Mouse (Mus musculus): ENCODE measurements around the gene Trim26. TPM values are rescaled to one million over a fixed set of nuclear protein-coding genes. Genes with fewer than 3 reads are reported as not detected.

Trim26 gene
- polyA plus RNA-seq, 1 experiment = 49.5 TPM

DNA sequence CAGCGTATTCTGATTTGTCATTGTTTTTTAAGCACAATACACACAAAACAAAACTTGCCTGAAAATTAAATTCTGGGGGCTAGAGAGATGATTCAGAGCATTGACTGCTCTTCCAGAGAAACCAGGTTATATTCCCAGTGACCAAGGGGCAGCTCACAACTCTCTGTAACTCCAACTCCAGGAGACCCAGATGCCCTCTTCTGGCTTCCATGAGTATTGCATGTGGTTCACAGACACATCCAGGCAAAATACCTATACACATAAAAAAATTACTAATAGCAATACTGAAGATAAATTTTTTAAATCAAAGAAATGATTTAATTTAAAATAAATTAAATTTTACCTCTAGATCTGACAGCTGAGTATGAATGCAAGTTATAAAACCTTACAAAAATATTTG is 59.6 kb downstream of the Trim26 start:
- TF ChIP-seq CTCF (IDR thresholded peaks at IDR 0.05; ENCODE audit: borderline replicate concordance, insufficient read depth, low read length) (no peak), POLR2A (IDR thresholded peaks at IDR 0.05; ENCODE audit: low read depth, low read length) (no peak)
- H3K27ac ChIP-seq (ENCODE audit: insufficient read depth, low read length) = no peak overlapping the region
- H3K4me1 ChIP-seq (ENCODE audit: control insufficient read depth, insufficient read depth, low read length) = no peaks in the 10 kb centered on the region
- H3K4me3 ChIP-seq (ENCODE audit: insufficient read depth, low read length) = no peak overlapping the region

DNA sequence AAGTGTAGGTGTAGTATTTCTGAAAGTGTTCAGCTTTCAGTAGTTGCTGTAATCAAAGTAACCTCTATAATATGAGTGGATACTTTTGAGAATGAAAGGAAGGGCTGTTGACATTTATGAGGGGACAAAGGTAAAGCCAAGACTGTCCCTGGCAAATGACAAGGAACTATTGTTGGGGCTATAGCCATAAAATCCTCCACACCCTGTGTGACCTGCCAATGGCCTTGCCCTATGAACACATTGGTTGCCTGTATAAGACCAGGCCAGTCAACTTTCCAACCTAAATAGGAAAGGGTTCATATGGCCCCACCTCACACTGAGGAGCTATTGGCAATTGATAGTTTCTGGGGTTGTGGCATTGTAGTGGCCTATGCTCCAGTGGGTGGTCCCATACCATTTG is 60.1 kb downstream of the Trim26 start:
- Histone ChIP-seq H3K4me1 (ENCODE audit: control insufficient read depth, insufficient read depth, low read length) (no peaks in the 10 kb centered on the region), H3K27ac (ENCODE audit: insufficient read depth, low read length) (no peak overlapping the region), H3K4me3 (ENCODE audit: insufficient read depth, low read length) (no peak overlapping the region)
- TF ChIP-seq CTCF (IDR thresholded peaks at IDR 0.05; ENCODE audit: borderline replicate concordance, insufficient read depth, low read length) (no peak), POLR2A (IDR thresholded peaks at IDR 0.05; ENCODE audit: low read depth, low read length) (no peak)

GRCm38 (mm10) chr17:36897552-36898205 is 60.7 kb downstream of the Trim26 start, which contains the start of gene Trim31:
Gene Trim31 (plus strand): TSS chr17:36898118.
- no peak within 1 kb of the TSS for H3K4me3 ChIP-seq (ENCODE audit: insufficient read depth, low read length)
- H3K27ac ChIP-seq (ENCODE audit: insufficient read depth, low read length) = no peak within 1 kb of the TSS
- TF ChIP-seq POLR2A (IDR thresholded peaks at IDR 0.05; ENCODE audit: low read depth, low read length) (no peak), CTCF (IDR thresholded peaks at IDR 0.05; ENCODE audit: borderline replicate concordance, insufficient read depth, low read length) (no peak)
- no peaks in the 10 kb centered on the region for H3K4me1 ChIP-seq (ENCODE audit: control insufficient read depth, insufficient read depth, low read length)

GRCm38 (mm10) chr17:36899376-36899775 is 62.4 kb downstream of the Trim26 start:
- no peak overlapping the region for H3K4me3 ChIP-seq (ENCODE audit: insufficient read depth, low read length)
- H3K27ac ChIP-seq (ENCODE audit: insufficient read depth, low read length) = no peak overlapping the region
- no peaks in the 10 kb centered on the region for H3K4me1 ChIP-seq (ENCODE audit: control insufficient read depth, insufficient read depth, low read length)
- no peak for TF ChIP-seq CTCF (IDR thresholded peaks at IDR 0.05; ENCODE audit: borderline replicate concordance, insufficient read depth, low read length)
- no peak for TF ChIP-seq POLR2A (IDR thresholded peaks at IDR 0.05; ENCODE audit: low read depth, low read length)

DNA sequence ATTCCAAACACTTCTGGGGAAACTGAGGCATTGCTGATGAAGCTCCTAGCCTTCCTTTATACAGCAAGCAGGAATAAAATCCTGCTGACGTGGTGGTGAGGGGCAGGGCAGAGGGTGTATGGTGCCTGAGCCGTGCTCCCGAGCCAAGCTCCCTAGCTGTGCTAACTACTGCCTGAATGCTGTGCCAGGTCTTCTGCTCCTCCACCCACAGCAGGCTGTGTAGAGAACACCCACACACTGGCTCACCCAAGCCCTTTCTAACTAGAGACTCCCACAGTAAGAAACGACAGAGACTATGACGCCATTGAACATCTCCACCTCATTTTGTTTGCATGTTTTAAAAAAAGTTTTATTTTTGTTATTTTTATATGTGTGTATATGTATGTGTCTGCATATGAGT is 63.1 kb downstream of the Trim26 start:
- H3K4me3 ChIP-seq (ENCODE audit: insufficient read depth, low read length) = no peak overlapping the region
- H3K4me1 ChIP-seq (ENCODE audit: control insufficient read depth, insufficient read depth, low read length) = no peaks in the 10 kb centered on the region
- TF ChIP-seq POLR2A (IDR thresholded peaks at IDR 0.05; ENCODE audit: low read depth, low read length) (no peak), CTCF (IDR thresholded peaks at IDR 0.05; ENCODE audit: borderline replicate concordance, insufficient read depth, low read length) (no peak)
- H3K27ac ChIP-seq (ENCODE audit: insufficient read depth, low read length) = no peak overlapping the region

GRCm38 (mm10) chr17:36900691-36901090 is 63.8 kb downstream of the Trim26 start:
- Histone ChIP-seq H3K4me1 (ENCODE audit: control insufficient read depth, insufficient read depth, low read length) (no peaks in the 10 kb centered on the region), H3K4me3 (ENCODE audit: insufficient read depth, low read length) (no peak overlapping the region), H3K27ac (ENCODE audit: insufficient read depth, low read length) (no peak overlapping the region)
- TF ChIP-seq CTCF (IDR thresholded peaks at IDR 0.05; ENCODE audit: borderline replicate concordance, insufficient read depth, low read length) (no peak), POLR2A (IDR thresholded peaks at IDR 0.05; ENCODE audit: low read depth, low read length) (no peak)

- no peak overlapping the region for H3K4me3 ChIP-seq (ENCODE audit: insufficient read depth, low read length)
- no peak overlapping the region for H3K27ac ChIP-seq (ENCODE audit: insufficient read depth, low read length)
- no peak for TF ChIP-seq POLR2A (IDR thresholded peaks at IDR 0.05; ENCODE audit: low read depth, low read length)
- no peak for TF ChIP-seq CTCF (IDR thresholded peaks at IDR 0.05; ENCODE audit: borderline replicate concordance, insufficient read depth, low read length)
- H3K4me1 ChIP-seq (ENCODE audit: control insufficient read depth, insufficient read depth, low read length) = no peaks in the 10 kb centered on the region
Observed at GRCm38 (mm10) chr17:36903651-36904050, 66.7 kb downstream of the Trim26 start.

DNA sequence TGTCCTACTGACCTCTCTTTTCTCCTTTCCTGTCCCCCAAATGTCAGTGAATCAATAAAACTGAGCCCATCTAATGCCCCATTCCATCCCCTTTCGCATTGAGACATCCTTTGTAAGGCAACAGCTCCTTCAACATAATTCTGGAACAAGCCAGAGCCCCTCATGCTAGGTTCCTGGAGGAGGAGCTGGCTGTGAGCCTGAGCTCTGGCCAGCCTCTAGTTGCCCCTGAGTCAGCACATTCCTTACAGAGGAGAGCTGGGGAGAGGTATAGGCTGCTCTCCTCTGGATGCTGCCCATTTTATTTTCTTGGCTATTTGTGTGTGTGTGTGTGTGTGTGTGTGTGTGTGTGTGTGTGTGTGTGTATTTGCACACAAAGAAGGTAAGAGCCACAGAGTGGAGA is 71.3 kb downstream of the Trim26 start:
- Histone ChIP-seq H3K27ac (ENCODE audit: insufficient read depth, low read length) (no peak overlapping the region), H3K4me1 (ENCODE audit: control insufficient read depth, insufficient read depth, low read length) (no peaks in the 10 kb centered on the region), H3K4me3 (ENCODE audit: insufficient read depth, low read length) (no peak overlapping the region)
- TF ChIP-seq CTCF (IDR thresholded peaks at IDR 0.05; ENCODE audit: borderline replicate concordance, insufficient read depth, low read length) (no peak), POLR2A (IDR thresholded peaks at IDR 0.05; ENCODE audit: low read depth, low read length) (no peak)

Other genes starting within 250 kb of the Trim26 start
- 0.97 and 2.9 TPM in 2 replicates for gene H2-M9, start 194.5 kb upstream of the Trim26 start, polyA plus RNA-seq (2011; ENCODE audit: insufficient read length, low read depth, missing spikeins)
- gene H2-M1, start 164.9 kb upstream of the Trim26 start, polyA plus RNA-seq (2011; ENCODE audit: insufficient read length, low read depth, missing spikeins) = not detected in 2 replicates
- gene H2-M10.5, start 64.2 kb upstream of the Trim26 start, polyA plus RNA-seq (2011; ENCODE audit: insufficient read length, low read depth, missing spikeins) = not detected in 2 replicates
- not detected in 2 replicates for gene H2-M10.6, start 25.0 kb upstream of the Trim26 start, polyA plus RNA-seq (2011; ENCODE audit: insufficient read length, low read depth, missing spikeins)
- gene Trim15, start 30.1 kb downstream of the Trim26 start, polyA plus RNA-seq (2011; ENCODE audit: insufficient read length, low read depth, missing spikeins) = not detected in 2 replicates
- gene Trim10, start 32.4 kb downstream of the Trim26 start, polyA plus RNA-seq (2011; ENCODE audit: insufficient read length, low read depth, missing spikeins) = not detected in 2 replicates
- not detected in 2 replicates for gene Trim40, start 53.0 kb downstream of the Trim26 start, polyA plus RNA-seq (2011; ENCODE audit: insufficient read length, low read depth, missing spikeins)
- gene Trim31, start 61.0 kb downstream of the Trim26 start, polyA plus RNA-seq (2011; ENCODE audit: insufficient read length, low read depth, missing spikeins) = not detected in 2 replicates
- gene Rnf39, start 105.8 kb downstream of the Trim26 start, polyA plus RNA-seq (2011; ENCODE audit: insufficient read length, low read depth, missing spikeins) = 0.44 and 0.92 TPM in 2 replicates
- 60.4 and 65.2 TPM in 2 replicates for gene Ppp1r11, start 114.6 kb downstream of the Trim26 start, polyA plus RNA-seq (2011; ENCODE audit: insufficient read length, low read depth, missing spikeins)
- gene Znrd1, start 121.4 kb downstream of the Trim26 start, polyA plus RNA-seq (2011; ENCODE audit: insufficient read length, low read depth, missing spikeins) = 37.8 and 55.0 TPM in 2 replicates
- 9.0 and 11.6 TPM in 2 replicates for gene Znrd1as, start 121.5 kb downstream of the Trim26 start, polyA plus RNA-seq (2011; ENCODE audit: insufficient read length, low read depth, missing spikeins)
- gene 2410137M14Rik, start 144.1 kb downstream of the Trim26 start, polyA plus RNA-seq (2011; ENCODE audit: insufficient read length, low read depth, missing spikeins) = not detected in 2 replicates
- 0.51 and 1.1 TPM in 2 replicates for gene H2-M5, start 152.4 kb downstream of the Trim26 start, polyA plus RNA-seq (2011; ENCODE audit: insufficient read length, low read depth, missing spikeins)
- gene Zfp57, start 164.0 kb downstream of the Trim26 start, polyA plus RNA-seq (2011; ENCODE audit: insufficient read length, low read depth, missing spikeins) = 67.2 and 80.0 TPM in 2 replicates
- not detected in 2 replicates for gene Mog, start 186.3 kb downstream of the Trim26 start, polyA plus RNA-seq (2011; ENCODE audit: insufficient read length, low read depth, missing spikeins)
- 49.1 and 56.8 TPM in 2 replicates for gene Gabbr1, start 208.8 kb downstream of the Trim26 start, polyA plus RNA-seq (2011; ENCODE audit: insufficient read length, low read depth, missing spikeins)